Mouse (Mus musculus) C2C12 (cell line): ENCODE results near the gene Calm3. TPM values are rescaled to one million over a fixed set of nuclear protein-coding genes. Genes with fewer than 3 reads are reported as not detected.

Source experiments
- H3K27me3 ChIP-seq: one replicate; pipeline ENCODE4 v1.6.1; 2011; ENCODE audit not compliant: control insufficient read depth, insufficient read depth, insufficient read length
- H3K36me3 ChIP-seq: one replicate; pipeline ENCODE4 v1.6.1; 2011; ENCODE audit not compliant: control insufficient read depth, insufficient read depth
- H3K4me3 ChIP-seq: one replicate; pipeline ENCODE4 v1.5.1; 2011; ENCODE audit warnings: mild to moderate bottlenecking, control low read depth; ENCODE audit not compliant: poor library complexity, insufficient read depth, severe bottlenecking
- H3K79me2 ChIP-seq: one replicate; pipeline ENCODE4 v1.6.1; 2011; ENCODE audit not compliant: control insufficient read depth, insufficient read depth
- H3K79me3 ChIP-seq: one replicate; pipeline ENCODE4 v1.6.1; 2011; ENCODE audit warnings: low read depth, control low read depth
- H3ac ChIP-seq: one replicate; pipeline ENCODE3; 2011; ENCODE audit warnings: low read depth; ENCODE audit not compliant: control insufficient read depth, insufficient read length
- CEBPB ChIP-seq: IDR thresholded peaks from one replicate; pipeline ENCODE4 v1.6.1; 2011; ENCODE audit warnings: low read depth, mild to moderate bottlenecking, control low read depth, moderate library complexity
- CTCF ChIP-seq: IDR thresholded peaks from one replicate; pipeline ENCODE4 v1.5.1; 2011; ENCODE audit not compliant: control insufficient read depth, insufficient read depth, insufficient read length
- FOSL1 ChIP-seq: IDR thresholded peaks from one replicate; pipeline ENCODE4 v1.8.0; 2011; ENCODE audit warnings: mild to moderate bottlenecking, low read length; ENCODE audit not compliant: poor library complexity, insufficient read depth, severe bottlenecking
- MAX ChIP-seq: IDR thresholded peaks from one replicate; pipeline ENCODE4 v1.6.1; 2011; ENCODE audit warnings: mild to moderate bottlenecking, control low read depth
- MYOD1 ChIP-seq: IDR thresholded peaks from one replicate; pipeline ENCODE4 v1.6.1; 2011; ENCODE audit warnings: low read depth; ENCODE audit not compliant: control insufficient read depth, insufficient read length
- MYOG ChIP-seq: IDR thresholded peaks from one replicate; pipeline ENCODE4 v1.6.1; 2011; ENCODE audit not compliant: control insufficient read depth, insufficient read length; ENCODE audit errors: extremely low read depth
- USF1 ChIP-seq: IDR thresholded peaks from one replicate; pipeline ENCODE4 v1.6.1; 2011; ENCODE audit warnings: low read depth, mild to moderate bottlenecking, control low read depth, moderate library complexity
- polyA plus RNA-seq: library from polyadenylated mRNA; unstranded; fragments of >200 nt; fragmentation: generic; extraction: Trizol; gene quantifications from one replicate; pipeline ENCODE4 v1.2.1, GENCODE M21; 2012; ENCODE audit warnings: missing spikeins

The Calm3 gene
- polyA plus RNA-seq, 1 experiment, result 365 TPM

- H3K79me3 ChIP-seq, result no peaks in the 10 kb centered on the region
- TF ChIP-seq MYOD1, result no peak
- TF ChIP-seq MAX, result no peak
- TF ChIP-seq MYOG, result no peak
- no peak for TF ChIP-seq CEBPB
- no peak for TF ChIP-seq USF1
- TF ChIP-seq CTCF, result no peak
- TF ChIP-seq FOSL1, result no peak
- no peak overlapping the region for H3ac ChIP-seq
- no peaks in the 10 kb centered on the region for H3K79me2 ChIP-seq
- no peaks in the 10 kb centered on the region for H3K36me3 ChIP-seq
- H3K27me3 ChIP-seq, result no peaks in the 10 kb centered on the region
- H3K4me3 ChIP-seq, result no peak overlapping the region
Measured at GRCm38 (mm10) chr7:16942861-16943260, 18.9 kb upstream of the Calm3 start.

- no peak overlapping the region for H3K4me3 ChIP-seq
- no peaks in the 10 kb centered on the region for H3K27me3 ChIP-seq
- no peaks in the 10 kb centered on the region for H3K79me2 ChIP-seq
- no peaks in the 10 kb centered on the region for H3K36me3 ChIP-seq
- TF ChIP-seq MAX (no peak), FOSL1 (no peak), MYOG (no peak)
- H3K79me3 ChIP-seq, result no peaks in the 10 kb centered on the region
- H3ac ChIP-seq, result no peak overlapping the region
Measured at GRCm38 (mm10) chr7:16940292-16940691, 16.4 kb upstream of the Calm3 start.

GRCm38 (mm10) chr7:16938117-16938791 lies 14.3 kb upstream of the Calm3 start:
- TF ChIP-seq MYOG (no peak), MAX (no peak), MYOD1 (no peak), FOSL1 (no peak), CTCF (no peak), USF1 (no peak), CEBPB (no peak)
- H3K4me3 ChIP-seq, result no peak overlapping the region
- no peaks in the 10 kb centered on the region for H3K36me3 ChIP-seq
- no peaks in the 10 kb centered on the region for H3K79me3 ChIP-seq
- no peaks in the 10 kb centered on the region for H3K27me3 ChIP-seq
- H3ac ChIP-seq, result no peak overlapping the region
- H3K79me2 ChIP-seq, result no peaks in the 10 kb centered on the region

- Histone ChIP-seq H3K4me3 (no peak overlapping the region), H3K27me3 (no peaks in the 10 kb centered on the region), H3K79me3 (no peaks in the 10 kb centered on the region), H3K79me2 (no peaks in the 10 kb centered on the region), H3K36me3 (no peaks in the 10 kb centered on the region), H3ac (no peak overlapping the region)
- TF ChIP-seq CEBPB, result no peak
- no peak for TF ChIP-seq MAX
- TF ChIP-seq MYOG, result no peak
- TF ChIP-seq CTCF, result peak; percentile 5
Measured at GRCm38 (mm10) chr7:16937312-16937711, 13.4 kb upstream of the Calm3 start.

GRCm38 (mm10) chr7:16932704-16933577 lies 9.0 kb upstream of the Calm3 start:
- TF ChIP-seq MAX (no peak), CEBPB (no peak), USF1 (no peak), FOSL1 (no peak), MYOG (no peak)
- Histone ChIP-seq H3K79me2 (no peaks in the 10 kb centered on the region), H3ac (no peak overlapping the region), H3K36me3 (no peaks in the 10 kb centered on the region), H3K27me3 (no peaks in the 10 kb centered on the region), H3K79me3 (no peaks in the 10 kb centered on the region), H3K4me3 (no peak overlapping the region)
